Mouse (Mus musculus) ES-E14 (cell line): ENCODE measurements around the gene Srek1ip1.

Experiments used
- CHD2 ChIP-seq: IDR thresholded peaks from 2 replicates; pipeline ENCODE4 v1.6.1; 2014; ENCODE audit warnings: mild to moderate bottlenecking, low read depth, low read length, inconsistent platforms
- HCFC1 ChIP-seq: IDR thresholded peaks from 2 replicates; pipeline ENCODE4 v1.6.1; 2012; ENCODE audit warnings: low read length, inconsistent platforms, borderline replicate concordance; ENCODE audit not compliant: insufficient read depth
- MAFK ChIP-seq: IDR thresholded peaks from 2 replicates; pipeline ENCODE4 v1.6.1; 2014; ENCODE audit warnings: mild to moderate bottlenecking, low read depth, low read length, inconsistent platforms; ENCODE audit not compliant: insufficient read depth
- ZC3H11A ChIP-seq: IDR thresholded peaks from 2 replicates; pipeline ENCODE4 v1.6.1; 2012; ENCODE audit warnings: low read depth, mild to moderate bottlenecking, inconsistent platforms, low read length, borderline replicate concordance

GRCm38 (mm10) chr13:104832811-104833210 lies 40.5 kb downstream of the Srek1ip1 start:
- TF ChIP-seq ZC3H11A (no peak), HCFC1 (no peak), MAFK (no peak), CHD2 (no peak)
